Mouse (Mus musculus) fibroblast of lung, adult 2 months (primary cell): Measurements from ENCODE around the gene Cog7.
A peak's percentile ranks its signal among the peaks of the same experiment; 100 is the strongest.

Experiments used
- DNase-seq: peaks from one replicate; pipeline ENCODE4 v3.0.0-alpha.2; 2011; ENCODE audit warnings: low read depth

The Cog7 gene

DNA sequence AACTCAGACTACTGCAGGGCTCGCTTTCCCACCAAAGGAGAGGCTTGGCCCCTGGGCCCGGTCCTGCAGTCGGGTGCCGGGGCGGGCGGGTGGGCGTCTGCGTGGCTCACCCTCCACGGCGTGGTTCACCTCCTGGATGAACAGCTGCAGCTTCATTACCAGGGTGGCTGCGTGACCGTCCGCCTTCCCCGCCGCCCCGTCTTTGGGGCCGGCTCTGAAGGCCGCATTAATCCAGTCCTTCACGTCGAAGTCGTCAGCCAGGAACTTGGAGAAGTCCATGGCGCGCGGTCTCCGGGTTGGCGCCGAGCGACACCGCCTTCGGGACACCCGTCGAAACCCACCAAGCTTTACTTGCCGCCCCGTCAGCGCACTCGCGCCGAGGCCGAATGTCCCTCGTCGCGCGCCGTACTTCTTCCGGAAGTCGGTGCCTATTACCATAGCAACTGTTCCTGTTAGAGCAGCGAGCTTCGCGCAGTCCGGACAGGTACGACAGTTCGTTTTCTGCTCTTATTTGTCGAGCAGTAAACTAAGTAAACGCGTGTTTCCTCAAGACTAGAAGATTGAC is at the start of gene Cog7:
Gene Cog7, minus strand, starts transcription at position 405 of the 565 bp plus-strand sequence.
- peak; percentile 65 for DNase-seq

- no peak for DNase-seq
Measured at GRCm38 (mm10) chr7:122022131-122022530, 40.6 kb upstream of the Cog7 start.

DNA sequence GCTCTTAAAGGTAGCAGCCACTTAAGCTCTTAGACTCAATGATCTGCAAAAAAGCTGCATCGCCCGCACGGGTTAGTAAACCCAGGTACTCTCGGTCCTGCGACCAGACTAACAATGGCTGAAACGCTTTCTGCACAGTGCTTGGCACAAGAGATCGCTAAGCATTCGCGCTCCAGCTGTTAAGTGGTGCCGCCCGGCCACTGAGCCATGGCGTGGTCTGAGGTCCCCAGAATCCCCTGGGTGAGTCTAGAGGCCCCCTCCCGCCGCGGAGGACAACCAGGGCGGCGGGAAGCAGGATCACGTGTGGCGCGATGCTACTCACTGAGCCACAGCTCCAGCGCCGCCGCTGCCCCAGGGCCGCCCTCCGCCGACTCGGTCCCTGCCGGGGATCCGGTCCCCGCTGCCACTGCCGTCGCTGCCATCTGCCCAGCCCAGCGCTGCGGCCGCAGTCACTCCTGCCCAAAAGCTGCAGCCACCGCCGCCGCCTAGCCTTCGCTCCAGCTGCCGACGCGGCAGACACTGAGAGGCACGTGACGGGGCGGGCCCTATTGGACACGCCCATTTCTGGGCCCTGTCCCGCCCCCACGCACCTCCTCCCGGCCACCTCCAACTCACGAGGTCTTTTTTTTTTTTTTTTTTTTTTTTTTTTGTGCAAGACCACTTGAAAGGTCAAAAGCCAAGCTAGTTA is 39.3 kb upstream of the Cog7 start, which contains the start of gene Gga2:
Gene Gga2, minus strand, starts transcription at position 556 of the 688 bp plus-strand sequence.
- peak; percentile 73 for DNase-seq

- DNase-seq = no peak
Measured at GRCm38 (mm10) chr7:122020273-122020666, 38.8 kb upstream of the Cog7 start.

DNA sequence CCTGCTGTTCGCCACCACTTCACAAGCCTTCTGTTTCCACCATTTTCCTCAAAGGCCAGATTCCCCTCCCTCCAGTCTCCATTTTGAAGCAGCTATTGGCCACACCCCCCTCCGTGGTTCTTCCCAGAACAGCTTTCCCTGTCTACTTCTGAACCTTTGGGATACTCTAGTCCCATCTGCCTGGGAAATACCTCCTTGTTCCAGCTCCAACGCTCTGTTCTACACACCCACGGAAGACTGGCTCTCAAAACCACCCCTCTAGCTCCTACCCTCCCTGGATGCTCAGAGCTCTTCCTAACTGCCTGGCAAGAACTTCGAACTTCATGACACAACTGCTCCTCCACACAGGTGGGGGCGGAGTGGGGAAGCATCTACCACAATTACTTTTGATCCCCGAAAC is 37.5 kb upstream of the Cog7 start:
- DNase-seq = no peak

DNA sequence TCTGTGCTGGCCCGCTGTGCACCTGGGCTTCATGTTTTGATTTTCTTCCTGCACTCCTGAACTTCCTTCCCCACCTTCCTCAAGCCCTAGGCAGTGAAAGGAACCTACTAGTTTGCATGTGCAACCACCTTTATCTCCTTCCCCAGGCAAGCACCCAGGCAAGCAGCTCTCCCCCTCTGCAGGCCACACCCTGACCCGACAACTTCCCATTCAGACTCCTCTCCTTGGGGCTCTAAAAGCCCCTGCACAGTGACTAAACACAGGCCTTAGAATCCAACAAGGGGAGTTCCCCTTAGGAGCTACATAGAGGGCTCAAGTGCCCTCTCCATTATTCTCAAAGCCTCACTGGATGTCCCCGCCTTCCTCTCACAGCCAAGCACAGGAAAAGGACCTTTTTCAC is 36.7 kb upstream of the Cog7 start:
- no peak for DNase-seq

- no peak for DNase-seq
Measured at GRCm38 (mm10) chr7:122015734-122016133, 34.2 kb upstream of the Cog7 start.

GRCm38 (mm10) chr7:122015105-122015504 is 33.6 kb upstream of the Cog7 start:
- no peak for DNase-seq

DNA sequence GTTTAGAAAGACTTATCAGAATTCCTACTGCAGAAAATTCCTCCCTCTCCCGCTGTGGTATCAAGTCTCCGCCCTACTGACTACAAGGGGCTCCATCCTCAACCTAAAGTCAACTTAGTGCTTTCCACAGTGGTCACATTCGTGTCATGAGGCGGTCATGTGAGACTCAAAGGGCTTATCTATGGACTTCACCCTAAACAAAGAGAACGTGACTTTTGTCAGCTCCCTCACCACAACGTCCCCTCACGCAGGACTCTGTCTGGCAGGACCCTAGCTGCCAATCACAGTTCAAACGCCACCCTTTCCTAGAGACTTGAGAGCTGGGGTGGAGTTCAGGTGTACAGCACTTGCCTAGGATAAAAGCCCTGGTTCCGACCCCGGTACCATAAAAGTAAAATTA is 31.4 kb upstream of the Cog7 start:
- no peak for DNase-seq

DNA sequence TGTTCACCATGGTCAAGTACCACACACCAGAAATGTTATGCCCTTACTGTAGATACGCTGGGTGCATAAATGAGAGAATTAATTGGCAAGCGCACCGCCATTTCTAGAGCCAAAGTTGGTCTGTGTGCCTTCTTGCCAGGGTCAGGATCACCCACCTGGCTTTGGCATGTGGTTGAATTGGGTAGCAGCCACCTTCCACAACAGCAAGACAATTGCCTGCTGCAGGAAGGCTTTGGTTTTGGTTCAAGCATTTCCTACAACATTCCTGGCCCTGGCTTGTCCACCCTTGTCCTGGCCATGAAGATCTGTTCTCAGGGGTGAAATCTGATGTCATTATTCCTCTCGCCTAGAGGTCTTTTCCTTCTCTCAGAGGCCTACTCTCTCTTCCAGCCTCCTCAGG is 30.9 kb upstream of the Cog7 start:
- DNase-seq = no peak

DNA sequence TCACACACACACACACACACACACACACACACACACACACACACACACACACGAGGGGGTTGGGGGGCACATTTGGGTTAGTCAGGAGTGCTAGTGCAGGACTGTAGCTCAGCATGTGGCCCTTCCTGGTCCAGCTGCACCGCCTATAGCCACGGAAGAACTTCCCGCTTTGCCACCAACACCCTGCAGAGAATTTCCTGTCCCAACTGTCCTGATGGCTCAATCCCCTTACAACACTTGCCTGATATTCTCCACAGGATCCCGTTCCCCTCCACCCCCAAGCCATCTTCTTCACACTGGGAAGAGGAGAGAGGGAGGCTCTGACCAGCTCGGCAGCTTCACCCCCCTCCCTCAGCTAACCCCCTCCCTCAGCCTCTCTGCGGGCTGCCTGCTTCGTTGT is 18.9 kb upstream of the Cog7 start:
- DNase-seq = no peak

- no peak for DNase-seq
Measured at GRCm38 (mm10) chr7:121995961-121996360, 14.4 kb upstream of the Cog7 start.

DNA sequence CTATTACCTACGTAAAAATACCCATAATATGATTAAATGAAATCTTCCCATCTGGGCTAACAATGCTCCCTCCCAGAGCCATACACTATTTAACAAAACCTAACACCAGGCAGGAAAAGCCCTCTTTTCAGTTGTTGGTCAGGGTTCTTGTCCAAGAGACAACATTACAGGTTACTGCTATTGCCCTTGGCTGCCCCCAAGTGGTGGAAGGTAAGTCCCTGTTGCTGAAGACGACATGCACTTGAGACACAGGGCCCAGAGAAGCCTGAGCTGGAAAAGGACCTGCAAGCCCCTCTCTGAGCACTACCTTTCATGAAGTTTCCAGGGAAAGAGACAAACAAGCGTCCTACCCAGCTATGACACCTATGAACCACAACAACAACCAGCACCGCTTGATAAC is 6.5 kb downstream of the Cog7 start:
- DNase-seq = peak; percentile 10

GRCm38 (mm10) chr7:121971698-121972097 is 9.8 kb downstream of the Cog7 start:
- DNase-seq = no peak

- no peak for DNase-seq
Measured at GRCm38 (mm10) chr7:121970250-121970649, 11.3 kb downstream of the Cog7 start.

- DNase-seq = no peak
Measured at GRCm38 (mm10) chr7:121968816-121969215, 12.7 kb downstream of the Cog7 start.

DNA sequence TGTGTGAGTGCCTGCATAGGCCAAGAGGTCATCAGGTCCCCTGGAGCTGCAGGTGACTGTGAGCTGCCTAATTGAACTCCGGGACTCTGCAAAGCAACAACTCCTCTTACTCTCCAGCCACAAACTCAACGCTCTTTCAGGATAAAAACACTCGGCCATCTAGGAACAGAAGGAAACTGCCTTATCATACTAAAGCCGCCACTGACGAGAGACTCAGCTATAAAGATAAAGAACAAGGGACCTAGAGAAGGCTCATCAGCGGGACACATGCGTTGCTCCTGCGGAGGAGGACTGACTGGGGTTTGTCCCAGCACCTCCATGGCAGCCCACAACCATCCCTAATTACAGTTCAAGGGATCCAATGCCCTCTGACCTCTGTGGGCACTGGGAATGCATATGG is 13.3 kb downstream of the Cog7 start:
- DNase-seq = no peak

GRCm38 (mm10) chr7:121966169-121966568 is 15.3 kb downstream of the Cog7 start:
- DNase-seq = no peak

DNA sequence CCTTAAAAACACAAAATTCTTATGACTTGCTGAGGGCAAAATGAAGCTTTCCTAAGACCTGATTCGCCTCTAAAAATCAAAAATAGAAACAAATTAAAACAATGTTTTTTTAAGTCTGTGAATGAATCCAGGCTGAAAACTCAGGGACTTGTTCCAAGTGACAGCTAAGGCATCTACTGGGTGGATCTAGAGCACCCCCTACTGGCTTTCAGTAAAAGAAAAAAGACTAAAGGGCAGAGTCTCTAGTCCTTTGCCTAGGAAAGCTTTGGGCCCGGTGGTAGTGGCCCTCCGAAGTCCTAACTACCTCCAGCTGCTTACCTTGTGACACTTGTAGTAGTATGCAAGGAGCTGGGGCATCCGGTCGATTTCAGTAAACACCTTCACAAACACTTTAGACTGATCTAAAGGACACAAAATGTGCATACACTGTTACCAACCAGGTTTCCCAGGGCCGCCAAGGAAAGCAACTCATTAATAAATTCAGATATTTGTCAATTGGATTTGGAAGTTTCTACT is 17.6 kb downstream of the Cog7 start:
- no peak for DNase-seq

DNA sequence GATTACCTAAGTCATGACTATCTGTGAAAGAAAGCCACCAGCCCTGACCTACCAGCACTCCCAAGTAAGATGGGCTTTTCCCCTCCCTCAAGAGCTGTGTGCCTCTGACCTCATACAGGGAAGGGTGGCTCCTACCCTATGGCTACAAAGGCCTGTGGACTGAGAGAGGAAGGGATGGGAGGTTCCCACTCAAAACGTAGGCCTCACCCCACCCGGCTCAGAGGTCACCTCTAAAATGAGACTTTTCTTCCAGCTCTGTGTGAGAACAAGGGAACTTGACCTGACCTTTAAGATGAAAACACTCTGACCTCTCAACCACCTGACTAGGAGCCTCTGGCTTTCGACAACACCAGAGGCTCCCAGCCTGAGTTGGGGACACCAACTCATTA is 18.9 kb downstream of the Cog7 start:
- DNase-seq = no peak

DNA sequence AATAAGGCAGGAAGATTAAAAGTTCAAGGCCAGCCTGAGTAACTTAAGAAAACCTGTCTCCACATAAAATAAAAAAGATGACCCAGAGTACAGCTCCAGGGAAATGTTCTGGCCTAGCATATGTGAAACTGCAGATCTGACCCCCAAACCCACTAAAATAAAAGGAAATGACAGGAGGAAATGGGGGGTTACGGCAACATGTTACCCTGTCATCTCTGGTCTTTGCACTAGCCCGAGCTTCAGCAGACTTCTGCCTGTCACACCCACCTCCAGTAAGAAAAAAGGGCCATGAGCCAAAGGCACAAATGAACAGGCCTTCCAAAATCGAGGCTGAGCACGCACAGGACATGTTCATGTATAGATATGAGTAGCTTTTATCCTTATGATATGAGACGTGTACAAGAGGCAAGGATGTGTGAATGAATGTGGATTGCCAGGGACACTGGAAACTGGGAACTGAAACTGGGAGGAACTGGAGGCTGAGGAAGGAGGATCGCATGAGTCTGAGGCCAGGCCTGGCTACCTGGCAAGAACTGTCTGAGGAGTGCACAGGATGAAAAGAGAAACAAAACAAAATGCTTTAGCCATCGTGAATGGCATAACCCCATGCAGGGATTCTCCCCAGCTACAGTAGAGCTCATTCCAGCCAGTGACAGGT is 19.5 kb downstream of the Cog7 start:
- no peak for DNase-seq

- no peak for DNase-seq
Measured at GRCm38 (mm10) chr7:121955802-121956201, 25.7 kb downstream of the Cog7 start.
